Mouse (Mus musculus): ENCODE measurements around the gene Dcdc2b.

The Dcdc2b gene

DNA sequence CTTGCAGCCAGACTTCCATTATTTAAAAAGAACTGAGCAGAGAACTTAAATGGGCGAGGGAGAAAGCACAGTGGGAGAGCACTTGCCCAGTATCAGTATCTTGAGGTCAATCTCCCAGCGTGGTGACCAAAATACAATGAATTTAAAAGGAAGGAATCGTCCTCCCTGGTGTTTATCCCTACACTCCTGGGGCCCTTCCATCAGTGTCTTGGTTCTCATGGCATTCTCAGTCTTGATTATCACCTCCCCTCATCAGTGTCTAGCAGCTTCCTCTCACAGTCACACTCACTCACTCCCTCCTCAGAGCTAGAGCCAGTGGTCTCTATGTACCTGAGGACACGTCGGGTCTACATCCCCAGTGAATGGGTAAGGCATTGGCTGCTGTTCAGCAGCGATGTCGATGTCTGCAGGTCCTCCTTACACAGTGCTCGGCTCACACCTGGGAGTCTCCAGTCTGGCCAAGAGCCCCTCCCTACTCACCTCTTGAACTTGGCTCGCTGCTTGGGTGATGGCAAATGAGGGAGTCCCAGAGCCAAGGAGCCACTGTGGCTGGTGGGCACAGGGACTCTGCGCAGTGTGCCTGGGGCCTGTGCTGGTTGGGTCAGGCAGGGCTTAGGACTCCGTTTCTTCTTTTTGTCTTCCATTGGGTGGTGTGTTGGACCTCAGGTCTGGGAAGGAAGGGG, 8.2 kb upstream of the Dcdc2b start:
- no peak for ATAC-seq (ENCODE audit: insufficient number of reproducible peaks, low FRiP score, low TSS enrichment)

DNA sequence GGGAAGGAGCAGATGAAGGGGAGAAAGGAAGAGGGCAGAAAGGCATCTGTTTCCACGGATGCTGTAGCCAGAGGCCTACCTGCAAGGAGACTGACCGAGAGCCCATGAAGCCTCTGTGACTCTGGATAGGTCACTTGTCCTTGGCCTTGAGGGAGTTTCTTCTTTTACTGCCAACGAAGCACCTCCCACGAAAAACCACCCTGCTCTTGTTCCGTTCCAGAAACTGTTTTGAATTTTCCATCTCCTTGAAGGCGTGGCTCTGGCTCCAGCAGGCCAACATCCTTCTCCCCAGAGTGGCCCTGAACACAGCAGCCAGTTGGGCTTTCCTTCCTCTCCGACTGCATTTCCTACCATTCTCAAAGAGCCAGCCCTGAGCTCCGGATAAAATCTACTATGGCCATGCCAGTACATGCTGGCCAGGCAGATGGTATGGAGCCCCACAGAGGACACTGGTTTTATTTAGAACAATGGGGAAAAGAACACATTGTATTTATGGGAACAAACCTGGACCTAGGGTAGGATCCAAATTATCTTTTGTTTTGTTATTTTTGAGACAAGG, 7.3 kb upstream of the Dcdc2b start:
- ATAC-seq (ENCODE audit: insufficient number of reproducible peaks, low FRiP score, low TSS enrichment): peak; percentile 13; the same call in 1 of the 2 replicates

DNA sequence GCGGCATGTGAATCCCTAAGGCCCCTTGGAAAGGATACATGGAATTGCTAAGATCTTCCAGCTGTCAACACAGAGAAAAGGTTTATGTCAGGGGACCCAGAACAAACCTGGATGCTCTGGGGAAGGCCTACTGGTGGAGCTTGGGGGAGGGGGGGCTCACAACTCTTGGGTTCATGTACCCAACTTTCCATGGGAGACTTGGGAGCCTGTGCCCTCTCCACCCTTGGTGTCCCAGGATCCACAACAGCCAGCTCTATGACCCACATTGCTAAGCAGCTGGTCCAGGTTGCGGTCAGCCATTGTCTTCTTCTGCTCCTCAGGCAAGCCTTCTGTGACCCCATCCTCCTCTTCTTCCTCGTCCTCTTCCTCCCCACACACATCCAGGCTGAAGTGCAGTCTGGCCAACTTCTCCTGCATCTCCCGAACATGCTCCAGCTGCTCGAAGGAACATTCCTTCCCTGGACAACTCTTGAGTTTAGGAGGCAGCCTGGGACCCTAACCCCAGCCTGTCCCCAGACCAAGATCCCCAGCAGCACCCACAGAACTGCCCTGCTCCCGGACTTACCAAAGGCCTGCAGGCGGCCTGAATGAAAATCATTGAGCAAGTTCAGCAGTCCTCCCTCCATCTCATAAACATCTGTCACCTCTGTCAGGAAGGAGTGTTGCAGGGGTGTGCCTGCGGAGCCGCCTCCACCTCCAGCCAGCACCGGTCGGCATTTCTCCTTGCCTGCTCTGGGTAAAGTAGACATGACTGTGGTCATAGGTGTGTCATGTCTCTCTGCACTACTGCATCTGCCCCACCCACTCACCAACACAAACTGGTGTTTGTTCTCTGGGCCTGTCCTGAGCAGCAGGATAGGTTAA, 6.6 kb upstream of the Dcdc2b start:
- ATAC-seq (ENCODE audit: insufficient number of reproducible peaks, low FRiP score, low TSS enrichment): no peak

DNA sequence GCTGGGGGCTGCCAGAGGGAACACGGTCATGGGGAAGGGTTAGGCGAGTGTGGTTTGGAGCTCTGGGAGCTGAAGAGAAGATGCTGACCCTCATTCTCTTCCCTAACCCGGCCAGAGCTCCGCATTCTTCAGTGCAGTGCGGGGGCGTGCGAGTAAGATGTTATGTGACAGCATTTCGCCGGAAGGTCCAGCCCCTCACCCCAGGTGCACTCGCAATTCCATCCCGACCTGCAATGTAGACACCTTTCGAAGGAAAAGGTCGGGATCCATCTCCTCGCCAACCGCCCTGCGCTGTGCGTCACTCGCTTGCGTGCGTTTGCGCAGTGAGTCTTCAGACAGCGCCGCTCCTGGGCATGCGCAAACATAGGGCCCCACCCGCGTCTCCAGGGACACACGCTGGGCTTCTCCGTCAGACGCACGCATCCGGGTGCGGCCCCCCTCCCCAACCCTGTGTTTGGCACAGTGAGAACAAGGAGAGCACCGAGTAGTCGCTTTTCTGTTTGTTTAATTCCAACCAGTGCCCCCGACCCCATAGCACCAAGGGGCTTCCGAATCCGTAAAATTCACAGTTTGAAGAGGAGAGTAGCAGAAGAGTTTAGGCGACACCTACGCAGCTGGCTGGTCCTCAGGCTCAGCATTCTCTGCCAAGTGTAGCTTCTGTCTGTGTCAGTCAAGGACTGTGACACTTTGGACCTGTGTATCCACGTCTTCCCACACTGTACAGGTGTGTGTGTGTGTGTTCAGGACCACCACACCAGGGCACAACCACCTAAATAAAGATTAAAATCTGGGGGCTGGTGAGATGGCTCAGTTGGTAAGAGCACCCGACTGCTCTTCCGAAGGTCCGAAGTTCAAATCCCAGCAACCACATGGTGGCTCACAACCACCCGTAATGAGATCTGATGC, 5.0 kb upstream of the Dcdc2b start, which contains the start of gene Iqcc:
Gene Iqcc (minus strand): TSS at position 314 of the 906 bp plus-strand sequence.
- ATAC-seq (ENCODE audit: insufficient number of reproducible peaks, low FRiP score, low TSS enrichment): peak; percentile 72

DNA sequence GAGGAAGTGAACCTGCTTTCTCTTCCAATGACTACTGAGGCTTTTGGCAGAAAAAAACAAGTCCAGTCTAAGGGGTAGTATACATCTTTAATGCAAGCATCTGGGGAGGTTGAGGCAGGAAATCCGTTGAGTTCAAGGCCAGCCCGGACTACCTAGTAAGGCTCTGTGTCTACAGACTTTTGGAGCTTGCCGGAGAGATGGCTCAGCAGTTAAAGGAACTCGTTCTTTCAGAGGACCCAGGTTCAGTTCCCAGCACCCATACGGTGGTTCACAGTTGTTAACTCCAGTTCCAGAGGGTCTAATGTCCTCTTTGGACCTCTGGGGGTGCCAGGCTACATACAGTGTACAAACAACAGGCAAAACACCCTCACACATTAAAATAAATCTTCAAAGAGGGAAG, 4.0 kb upstream of the Dcdc2b start:
- ATAC-seq (ENCODE audit: insufficient number of reproducible peaks, low FRiP score, low TSS enrichment): no peak

DNA sequence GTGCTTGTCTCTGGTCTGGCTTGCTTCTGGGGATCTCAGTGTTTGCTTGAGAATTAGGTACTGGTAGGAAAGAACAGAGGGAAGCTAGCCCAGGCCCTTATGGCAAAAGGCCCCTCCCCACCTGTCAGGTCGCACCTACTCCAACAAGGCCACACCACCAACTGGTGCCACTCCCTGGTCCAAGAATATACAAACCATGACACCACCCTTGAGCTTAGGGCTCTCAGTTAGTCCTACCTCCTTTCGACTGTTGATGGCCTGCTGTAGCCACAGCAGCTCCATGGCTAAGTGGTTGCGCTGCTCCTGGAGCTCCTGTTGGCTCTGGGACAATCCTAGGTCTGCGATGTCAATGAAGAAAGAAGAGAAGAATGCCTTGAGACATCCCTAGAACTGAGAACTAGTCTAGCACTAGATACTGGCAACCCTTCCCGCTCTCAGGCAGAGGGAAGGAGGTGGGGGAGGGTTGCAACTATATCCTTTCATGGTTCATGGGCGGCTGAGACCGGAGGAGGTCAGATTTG, 3.1 kb upstream of the Dcdc2b start:
- no peak for ATAC-seq (ENCODE audit: insufficient number of reproducible peaks, low FRiP score, low TSS enrichment)

DNA sequence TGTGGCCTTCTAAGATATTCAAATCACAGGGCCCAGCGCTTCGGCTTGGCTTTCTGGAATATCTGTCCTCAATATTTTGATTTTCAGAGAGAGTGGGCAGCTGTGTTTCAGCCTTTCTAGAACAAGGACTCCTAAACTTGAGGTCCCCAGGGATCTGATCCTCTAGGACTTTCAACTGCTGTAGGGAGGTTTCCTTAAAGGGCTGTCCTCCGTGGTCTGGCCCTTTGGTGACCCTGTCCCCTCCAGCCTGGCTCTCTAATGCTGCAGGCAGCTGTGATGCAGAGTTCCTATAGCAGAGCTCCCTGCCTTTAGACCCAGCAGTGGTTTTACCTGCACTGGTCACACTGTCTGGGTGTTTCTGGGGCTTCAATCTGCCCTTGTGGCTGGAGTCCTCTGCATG, 2.6 kb upstream of the Dcdc2b start:
- ATAC-seq (ENCODE audit: insufficient number of reproducible peaks, low FRiP score, low TSS enrichment): no peak

DNA sequence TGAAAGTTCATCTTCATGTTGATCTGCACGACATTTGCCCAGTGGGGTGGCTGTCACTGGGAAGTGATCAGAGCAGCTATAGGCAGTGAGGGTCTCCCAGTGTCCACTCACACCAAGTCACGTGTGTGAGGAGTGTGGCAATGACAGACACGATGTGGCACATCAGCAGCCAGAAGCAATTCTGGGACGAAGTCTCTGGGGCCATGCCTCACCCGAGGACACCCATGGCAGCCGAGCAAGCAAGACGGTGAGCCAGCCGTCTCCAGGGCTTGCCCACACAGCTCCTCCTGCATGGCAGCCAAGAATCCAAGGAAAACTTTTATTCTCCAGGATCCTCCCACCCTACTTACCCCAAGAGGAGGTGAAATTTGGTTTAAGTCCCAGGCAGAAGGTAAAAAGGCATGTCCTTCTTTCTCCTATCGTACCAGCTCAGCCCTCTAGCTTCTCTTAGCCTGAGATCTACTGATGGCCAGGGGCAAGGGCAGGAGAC, 1.8 kb upstream of the Dcdc2b start:
- no peak for ATAC-seq (ENCODE audit: insufficient number of reproducible peaks, low FRiP score, low TSS enrichment)

DNA sequence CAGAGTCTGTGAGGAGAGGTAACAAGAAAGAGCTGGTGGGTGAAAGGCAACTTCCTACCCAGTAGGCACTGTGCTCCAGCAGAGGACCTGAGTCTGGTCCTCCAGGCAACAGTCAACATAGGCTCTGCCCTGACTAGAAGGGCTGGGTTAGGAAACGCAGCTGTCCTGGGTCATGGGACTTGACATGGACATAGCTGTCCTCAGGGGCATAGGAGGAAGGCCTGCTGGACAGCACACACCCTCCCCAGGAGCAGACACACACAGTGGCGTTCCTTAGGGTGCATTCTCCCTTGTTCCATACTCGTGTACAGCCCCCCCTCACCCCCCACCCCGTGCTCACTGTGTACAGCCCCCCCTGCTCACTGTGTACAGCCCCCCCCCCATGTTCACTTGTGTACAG, 3.6 kb downstream of the Dcdc2b start:
- no peak for ATAC-seq (ENCODE audit: insufficient number of reproducible peaks, low FRiP score, low TSS enrichment)

DNA sequence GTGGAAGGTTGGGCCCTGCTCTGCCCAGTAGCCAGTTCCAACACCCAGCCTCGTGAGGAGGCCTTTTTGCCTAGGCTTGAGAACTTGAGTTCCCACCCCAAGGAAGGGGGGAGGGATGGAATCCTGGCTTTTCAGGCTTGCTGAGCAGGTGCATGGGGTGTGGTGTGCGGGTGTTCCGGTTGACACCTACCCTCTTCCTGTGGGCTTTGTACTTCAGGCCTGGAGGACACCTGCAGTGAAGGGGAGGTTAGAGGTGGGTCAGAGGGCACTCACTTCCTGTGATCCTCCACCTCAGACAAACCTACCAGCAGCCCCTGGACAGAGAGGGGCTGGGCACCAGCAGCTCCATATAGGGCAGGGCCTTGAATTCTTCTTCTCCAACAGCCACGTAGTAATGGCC, 4.0 kb downstream of the Dcdc2b start:
- ATAC-seq (ENCODE audit: insufficient number of reproducible peaks, low FRiP score, low TSS enrichment): no peak

DNA sequence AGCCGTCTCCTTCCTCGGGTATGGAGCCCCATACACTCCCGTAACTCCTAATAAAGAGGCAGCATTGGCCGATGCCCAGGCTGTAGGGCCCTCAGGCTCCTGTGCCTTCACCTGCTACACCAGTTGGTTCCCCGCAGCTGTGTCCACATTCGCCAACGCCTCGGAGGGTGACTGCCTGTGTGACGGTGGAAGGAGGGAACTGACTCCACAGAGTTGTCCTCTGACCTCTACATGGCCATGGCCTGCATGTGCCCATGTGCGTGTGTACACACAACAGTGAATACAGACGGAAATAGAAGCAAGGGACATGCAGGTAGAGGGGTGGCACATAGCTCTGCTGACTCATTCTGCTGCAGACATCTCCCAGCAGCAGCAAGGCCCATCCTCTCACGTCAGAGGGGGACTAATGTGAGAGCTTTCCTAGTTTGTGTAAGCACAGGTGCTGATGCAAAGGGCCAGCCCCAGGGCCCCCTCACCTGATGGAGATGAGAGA, 4.9 kb downstream of the Dcdc2b start:
- no peak for ATAC-seq (ENCODE audit: insufficient number of reproducible peaks, low FRiP score, low TSS enrichment)

DNA sequence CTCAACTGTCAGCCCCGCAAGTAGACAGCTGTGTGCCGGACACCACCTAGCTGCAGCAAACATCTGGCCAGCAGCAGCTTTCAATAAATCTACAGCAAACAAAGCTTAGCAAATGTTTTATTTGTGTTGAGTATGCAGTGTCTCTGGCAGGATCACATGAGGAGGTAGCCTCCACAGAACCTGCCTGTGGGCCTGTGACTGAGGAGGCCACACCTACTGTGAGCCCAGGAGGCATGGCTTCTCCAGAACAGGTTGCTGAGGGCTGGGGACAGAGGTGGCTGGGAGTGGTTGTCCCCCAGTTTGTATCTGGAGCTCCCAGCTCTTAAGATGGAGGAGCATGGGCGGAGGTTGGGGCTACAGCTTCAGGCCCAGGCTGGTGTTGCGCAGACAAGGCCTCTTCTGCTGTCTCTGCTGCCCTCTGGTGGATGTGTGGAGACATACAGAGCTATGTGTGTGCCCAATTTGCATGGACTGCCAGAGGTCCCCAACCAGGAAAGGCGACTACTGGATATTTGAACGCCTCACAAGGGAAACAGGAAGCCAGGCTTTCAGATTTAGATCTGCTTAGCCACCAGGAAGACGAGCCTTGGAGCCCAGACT, 5.5 kb downstream of the Dcdc2b start:
- peak; percentile 73; the same call in 1 of the 2 replicates for ATAC-seq (ENCODE audit: insufficient number of reproducible peaks, low FRiP score, low TSS enrichment)

DNA sequence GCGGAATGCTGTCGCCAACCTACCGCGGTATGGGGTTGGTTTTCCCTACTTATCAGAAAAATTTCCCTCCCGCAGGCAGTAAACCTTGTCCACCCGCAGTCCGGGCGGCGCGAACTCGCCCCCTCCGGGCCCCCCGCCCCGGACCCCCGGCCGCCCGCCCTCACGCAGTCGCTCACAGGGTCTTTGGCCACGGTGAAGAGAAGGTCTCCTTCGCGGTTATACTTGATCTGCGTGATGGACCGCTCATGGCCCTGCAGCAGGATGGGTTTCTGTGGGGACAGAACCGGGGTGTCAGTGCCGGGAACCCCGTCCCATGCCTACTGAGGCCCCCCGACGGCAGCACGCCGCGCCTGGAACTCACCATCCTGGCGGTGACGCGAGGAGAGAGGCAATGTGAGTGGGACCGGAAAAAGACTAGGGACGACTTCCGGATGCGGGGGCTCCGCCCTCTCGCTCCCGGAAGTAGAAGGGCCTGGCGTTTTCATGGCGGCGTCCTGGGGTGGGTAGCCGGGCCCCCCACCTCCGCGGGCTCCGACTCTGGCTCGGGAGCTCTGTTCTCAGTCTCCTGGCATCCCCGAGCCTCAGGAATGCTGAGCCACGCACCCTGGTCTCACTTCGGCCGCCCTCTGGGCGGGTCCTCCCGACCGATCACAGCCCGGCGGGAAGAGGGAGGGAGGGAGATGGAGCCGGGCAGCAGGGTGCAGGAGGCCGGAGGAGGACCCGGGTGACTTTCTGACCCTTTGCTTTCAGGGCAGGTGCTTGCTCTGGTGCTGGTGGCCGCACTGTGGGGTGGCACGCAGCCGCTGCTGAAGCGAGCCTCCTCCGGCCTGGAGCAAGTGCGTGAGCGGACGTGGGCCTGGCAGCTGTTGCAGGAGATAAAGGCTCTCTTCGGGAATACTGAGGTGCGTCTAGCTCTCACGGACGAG, 13.6 kb downstream of the Dcdc2b start, which contains the start of the genes Eif3i and Tmem234:
Gene Eif3i (minus strand): TSS at position 416 of the 926 bp plus-strand sequence.
Gene Tmem234 (plus strand): TSS at position 436 of the 926 bp plus-strand sequence.
- peak; percentile 90 for ATAC-seq (ENCODE audit: insufficient number of reproducible peaks, low FRiP score, low TSS enrichment)

DNA sequence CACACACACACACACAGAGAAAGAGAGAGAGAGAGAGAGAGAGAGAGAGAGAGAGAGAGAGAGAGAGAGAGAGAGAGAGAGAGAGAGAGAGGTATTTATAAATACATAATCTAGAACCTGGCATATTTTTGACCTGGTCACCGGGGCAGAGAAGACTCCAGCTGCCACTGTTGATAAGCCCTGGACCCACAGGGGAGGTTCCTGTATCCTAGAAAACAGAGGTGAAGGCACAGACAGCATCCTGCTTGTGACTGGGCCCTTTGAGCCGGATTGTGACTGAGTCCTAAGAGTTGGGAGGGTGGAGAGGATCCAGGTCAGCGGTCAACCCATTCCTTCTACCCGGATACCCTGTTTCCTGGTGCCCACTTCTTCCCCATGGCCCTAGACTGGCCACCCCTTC, 25.2 kb downstream of the Dcdc2b start:
- no peak for ATAC-seq (ENCODE audit: insufficient number of reproducible peaks, low FRiP score, low TSS enrichment)

DNA sequence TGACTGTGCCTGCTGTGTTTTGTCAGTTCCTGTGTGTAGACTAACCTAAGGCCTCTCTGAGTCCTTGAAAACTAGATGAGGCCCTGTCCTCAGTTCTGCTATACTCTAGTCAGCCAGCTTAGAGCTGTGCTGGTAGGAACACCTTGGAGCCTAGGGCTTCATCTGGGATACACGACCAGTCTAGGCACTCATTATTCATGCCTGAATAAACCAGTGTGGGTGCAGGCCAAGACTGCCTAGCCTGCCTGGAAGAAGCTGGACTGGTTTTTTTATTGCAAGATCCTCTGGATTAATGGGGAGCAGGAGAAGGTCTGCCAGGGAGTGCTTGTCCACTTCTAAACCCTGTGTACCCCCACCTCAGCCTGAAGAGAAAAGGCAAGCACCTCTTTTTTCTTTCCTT, 27.1 kb downstream of the Dcdc2b start:
- ATAC-seq (ENCODE audit: insufficient number of reproducible peaks, low FRiP score, low TSS enrichment): no peak

DNA sequence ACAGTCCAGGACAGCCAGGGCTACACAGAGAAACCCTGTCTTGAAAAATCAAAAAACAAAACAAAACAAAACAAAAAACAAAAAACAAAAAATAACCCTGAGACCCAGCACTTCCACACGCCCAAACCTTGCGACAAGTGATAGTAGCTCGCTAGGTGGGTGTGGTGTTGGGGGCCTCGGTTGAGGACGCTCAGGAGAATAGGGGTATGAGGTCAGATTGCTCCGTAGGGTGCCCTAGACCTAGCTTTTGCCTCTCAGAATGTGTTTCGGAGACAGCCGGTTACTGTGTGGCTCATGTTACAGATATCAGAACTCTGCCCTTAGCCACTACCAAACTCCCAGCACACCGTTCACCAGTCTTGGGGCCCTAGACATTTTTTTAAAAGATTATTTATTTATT, 28.3 kb downstream of the Dcdc2b start:
- ATAC-seq (ENCODE audit: insufficient number of reproducible peaks, low FRiP score, low TSS enrichment): no peak

DNA sequence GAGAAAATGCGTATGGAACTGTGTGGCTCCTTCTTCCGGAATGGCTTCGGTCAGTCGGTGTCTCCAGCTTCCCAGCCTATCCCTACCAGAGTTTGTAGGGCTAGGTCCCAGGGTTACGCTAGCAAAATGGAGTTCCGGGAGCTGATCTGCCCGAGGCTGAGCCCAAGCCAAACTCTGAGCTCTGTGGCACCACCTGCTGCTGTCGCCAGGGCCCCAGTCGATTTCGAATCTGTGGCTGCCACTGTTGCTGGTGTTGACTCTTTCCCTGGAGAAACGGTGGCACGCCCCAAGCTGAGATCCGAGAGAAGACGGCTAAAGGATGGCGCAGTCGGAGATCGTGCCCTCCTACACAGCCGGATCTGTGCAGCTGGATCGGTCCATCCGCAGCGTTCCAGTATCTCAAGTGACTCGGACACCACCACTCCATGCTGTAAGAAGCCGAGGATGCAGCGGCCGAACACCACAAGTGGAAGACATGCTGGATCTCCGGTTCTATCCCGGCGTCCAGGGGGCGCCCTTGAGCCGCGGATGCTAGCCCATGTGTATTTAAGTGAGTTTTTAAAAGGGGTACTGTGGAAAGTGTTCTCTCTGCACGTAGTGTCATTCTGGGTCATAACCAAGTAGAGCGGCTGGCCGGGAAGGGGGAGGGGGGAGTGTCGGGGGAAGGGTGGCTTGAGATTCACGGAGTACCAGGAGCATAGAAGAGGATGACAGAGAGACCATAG, 29.0 kb downstream of the Dcdc2b start:
- no peak for ATAC-seq (ENCODE audit: insufficient number of reproducible peaks, low FRiP score, low TSS enrichment)

DNA sequence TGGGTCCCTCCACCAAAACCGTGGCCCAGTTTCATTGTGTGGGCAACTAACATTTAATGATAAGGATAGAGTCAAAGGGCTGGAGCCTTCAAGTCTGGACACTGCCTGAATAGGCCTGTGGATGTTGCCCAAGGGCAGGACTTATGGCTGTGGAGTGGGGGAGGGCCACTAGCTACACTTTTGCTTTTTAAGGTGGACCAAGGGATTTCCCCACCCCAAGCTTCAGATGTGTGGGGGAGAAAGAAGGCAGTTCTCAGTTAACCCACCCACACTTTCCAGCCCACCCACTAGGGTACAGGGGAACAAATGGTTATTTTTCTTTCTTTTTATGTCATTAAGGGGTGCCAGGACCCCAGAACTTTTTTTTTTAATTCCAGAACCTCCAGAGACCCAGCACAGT, 29.7 kb downstream of the Dcdc2b start:
- ATAC-seq (ENCODE audit: insufficient number of reproducible peaks, low FRiP score, low TSS enrichment): no peak
